Mouse (Mus musculus) CH12.LX (cell line): ENCODE measurements around the gene Fam83f. TPM values are rescaled to one million over a fixed set of nuclear protein-coding genes. Genes with fewer than 3 reads are reported as not detected.
A peak's percentile ranks its signal among the peaks of the same experiment; 100 is the strongest.

ENCODE experiments used
- DNase-seq: peaks from one replicate; pipeline ENCODE4 v3.0.0-alpha.2; 2013; ENCODE audit errors: extremely low read depth
- H3K27ac ChIP-seq: 2 replicates; pipeline ENCODE4 v1.5.1; 2012; ENCODE audit warnings: low read depth, mild to moderate bottlenecking, control low read depth, moderate library complexity; ENCODE audit not compliant: insufficient read depth
- H3K27me3 ChIP-seq: replicated peaks from 2 replicates; pipeline ENCODE3; 2012; ENCODE audit warnings: inconsistent platforms
- H3K36me3 ChIP-seq, 2 experiments: replicated peaks in 1 of 2; 2 replicates each; pipeline versions ENCODE3 to v1.6.1; 2012; ENCODE audit warnings: inconsistent platforms in 1 of 2, low read length in 1 of 2, mild to moderate bottlenecking in 1 of 2, mixed read lengths in 1 of 2, moderate library complexity in 1 of 2; ENCODE audit not compliant: control insufficient read depth in 1 of 2, insufficient read depth in 1 of 2
- H3K4me1 ChIP-seq, 2 experiments: 2 replicates each; pipeline ENCODE4 v1.6.1; 2012; ENCODE audit warnings: inconsistent platforms in 1 of 2, moderate library complexity in 1 of 2; ENCODE audit not compliant: insufficient read depth in 2 of 2, control insufficient read depth in 1 of 2
- H3K4me2 ChIP-seq: 2 replicates; pipeline ENCODE4 v1.6.1; 2012; ENCODE audit warnings: low read depth, mild to moderate bottlenecking, control low read depth; ENCODE audit not compliant: poor library complexity, insufficient read depth, severe bottlenecking
- H3K4me3 ChIP-seq, 3 experiments: fragments of 150-350 bp in 1 of 3; sonication (generic) in 1 of 3; replicated peaks in 1 of 3; 2 replicates each; pipeline versions ENCODE3 to v1.5.1; 2011 to 2012; ENCODE audit warnings: low read depth in 2 of 3, low read length in 2 of 3, mild to moderate bottlenecking in 2 of 3, moderate library complexity in 2 of 3, control low read depth in 1 of 3, improper control_type of control experiment in 1 of 3, inconsistent platforms in 1 of 3, mixed read lengths in 1 of 3; ENCODE audit not compliant: poor library complexity in 1 of 3
- H3K79me2 ChIP-seq: replicated peaks from 2 replicates; pipeline ENCODE4 v1.6.1; 2012; ENCODE audit warnings: mild to moderate bottlenecking, moderate library complexity; ENCODE audit not compliant: control insufficient read depth, poor library complexity, insufficient read depth, severe bottlenecking; ENCODE audit errors: extremely low read depth
- H3K9ac ChIP-seq: 2 replicates; pipeline ENCODE4 v1.6.1; 2012; ENCODE audit warnings: low read depth, mild to moderate bottlenecking, control low read depth, moderate library complexity; ENCODE audit not compliant: insufficient read depth
- H3K9me3 ChIP-seq: replicated peaks from 2 replicates; pipeline ENCODE3; 2012; ENCODE audit warnings: low read length, inconsistent platforms, mixed read lengths
- BHLHE40 ChIP-seq: IDR thresholded peaks from 2 replicates; pipeline ENCODE4 v1.6.1; 2011; ENCODE audit warnings: mild to moderate bottlenecking, low read depth, low read length, improper control_type of control experiment
- CHD2 ChIP-seq: IDR thresholded peaks from 2 replicates; pipeline ENCODE4 v1.6.1; 2011; ENCODE audit warnings: low read length, improper control_type of control experiment
- CTCF ChIP-seq, 2 experiments: IDR thresholded peaks in 1 of 2; conservative IDR thresholded peaks in 1 of 2; 2 replicates each; pipeline ENCODE4 v1.5.1; 2011 to 2012; ENCODE audit warnings: low read depth in 2 of 2, low read length in 2 of 2, improper control_type of control experiment in 1 of 2, inconsistent platforms in 1 of 2, mild to moderate bottlenecking in 1 of 2, moderate library complexity in 1 of 2
- E2F4 ChIP-seq: IDR thresholded peaks from 2 replicates; pipeline ENCODE4 v1.6.1; 2011; ENCODE audit warnings: low read depth, low read length, improper control_type of control experiment; ENCODE audit not compliant: insufficient replicate concordance
- EP300 ChIP-seq: IDR thresholded peaks from 2 replicates; pipeline ENCODE4 v1.6.1; 2011; ENCODE audit warnings: low read length, improper control_type of control experiment
- ETS1 ChIP-seq: conservative IDR thresholded peaks from 2 replicates; pipeline ENCODE4 v1.6.1; 2012; ENCODE audit warnings: low read depth, mild to moderate bottlenecking, inconsistent platforms, low read length, improper control_type of control experiment, moderate library complexity
- HCFC1 ChIP-seq: IDR thresholded peaks from 2 replicates; pipeline ENCODE4 v1.6.1; 2012; ENCODE audit warnings: low read depth, mild to moderate bottlenecking, inconsistent platforms, low read length, improper control_type of control experiment
- IRF4 ChIP-seq: IDR thresholded peaks from 2 replicates; pipeline ENCODE4 v1.6.1; 2014; ENCODE audit warnings: low read depth, mild to moderate bottlenecking, inconsistent platforms, low read length, improper control_type of control experiment
- JUND ChIP-seq: conservative IDR thresholded peaks from 2 replicates; pipeline ENCODE4 v1.6.1; 2011; ENCODE audit warnings: low read depth, low read length, improper control_type of control experiment
- KAT2A ChIP-seq: IDR thresholded peaks from 2 replicates; pipeline ENCODE4 v1.6.1; 2012; ENCODE audit warnings: low read length, improper control_type of control experiment, inconsistent platforms; ENCODE audit not compliant: insufficient replicate concordance
- MAFK ChIP-seq: IDR thresholded peaks from 2 replicates; pipeline ENCODE4 v1.6.1; 2011; ENCODE audit warnings: low read length, improper control_type of control experiment; ENCODE audit not compliant: insufficient replicate concordance
- MAX ChIP-seq: IDR thresholded peaks from 2 replicates; pipeline ENCODE4 v1.6.1; 2011; ENCODE audit warnings: low read length, improper control_type of control experiment
- MAZ ChIP-seq: IDR thresholded peaks from 2 replicates; pipeline ENCODE4 v1.6.1; 2012; ENCODE audit warnings: low read depth, mild to moderate bottlenecking, inconsistent platforms, low read length, improper control_type of control experiment, moderate library complexity
- MEF2A ChIP-seq: IDR thresholded peaks from 2 replicates; pipeline ENCODE4 v1.6.1; 2014; ENCODE audit warnings: low read depth, mild to moderate bottlenecking, inconsistent platforms, low read length, improper control_type of control experiment, borderline replicate concordance
- MYC ChIP-seq: IDR thresholded peaks from 2 replicates; pipeline ENCODE4 v1.6.1; 2011; ENCODE audit warnings: low read depth, mild to moderate bottlenecking, improper control_type of control experiment, low read length
- NELFE ChIP-seq: IDR thresholded peaks from 2 replicates; pipeline ENCODE4 v1.6.1; 2011; ENCODE audit warnings: low read depth, low read length, improper control_type of control experiment
- PAX5 ChIP-seq: IDR thresholded peaks from 2 replicates; pipeline ENCODE4 v1.6.1; 2012; ENCODE audit warnings: low read length, inconsistent platforms, mixed read lengths
- POLR2A ChIP-seq: IDR thresholded peaks from 2 replicates; pipeline ENCODE4 v1.6.1; 2011; ENCODE audit warnings: low read depth, mild to moderate bottlenecking, improper control_type of control experiment, low read length
- POLR2AphosphoS2 ChIP-seq: IDR thresholded peaks from 2 replicates; pipeline ENCODE4 v1.6.1; 2011; ENCODE audit warnings: low read depth, low read length, improper control_type of control experiment
- RAD21 ChIP-seq: IDR thresholded peaks from 2 replicates; pipeline ENCODE4 v1.6.1; 2011; ENCODE audit warnings: low read depth, mild to moderate bottlenecking, low read length, improper control_type of control experiment, moderate library complexity
- SIN3A ChIP-seq: IDR thresholded peaks from 2 replicates; pipeline ENCODE4 v1.6.1; 2012; ENCODE audit warnings: low read length, improper control_type of control experiment, inconsistent platforms
- SMC3 ChIP-seq: IDR thresholded peaks from 2 replicates; pipeline ENCODE4 v1.6.1; 2011; ENCODE audit warnings: low read depth, low read length, improper control_type of control experiment
- TBP ChIP-seq: conservative IDR thresholded peaks from 2 replicates; pipeline ENCODE4 v1.6.1; 2011; ENCODE audit warnings: low read depth, low read length, improper control_type of control experiment
- TCF12 ChIP-seq: IDR thresholded peaks from 2 replicates; pipeline ENCODE4 v1.6.1; 2014; ENCODE audit warnings: low read depth, mild to moderate bottlenecking, inconsistent platforms, low read length, improper control_type of control experiment
- UBTF ChIP-seq: IDR thresholded peaks from 2 replicates; pipeline ENCODE4 v1.6.1; 2012; ENCODE audit warnings: low read depth, mild to moderate bottlenecking, inconsistent platforms, low read length, improper control_type of control experiment, moderate library complexity
- USF1 ChIP-seq: IDR thresholded peaks from 2 replicates; pipeline ENCODE4 v1.6.1; 2014; ENCODE audit warnings: low read depth, mild to moderate bottlenecking, inconsistent platforms, low read length, improper control_type of control experiment
- USF2 ChIP-seq: conservative IDR thresholded peaks from 2 replicates; pipeline ENCODE4 v1.6.1; 2011; ENCODE audit warnings: low read depth, low read length, improper control_type of control experiment
- ZC3H11A ChIP-seq: IDR thresholded peaks from 2 replicates; pipeline ENCODE4 v1.6.1; 2012; ENCODE audit warnings: low read depth, mild to moderate bottlenecking, inconsistent platforms, low read length, improper control_type of control experiment
- ZNF384 ChIP-seq: IDR thresholded peaks from 2 replicates; pipeline ENCODE4 v1.6.1; 2012; ENCODE audit warnings: low read depth, low read length, improper control_type of control experiment, inconsistent platforms
- dilution Hi-C: fragments of 300-500 bp; cut with MboI; formaldehyde crosslinking; loops from 2 replicates; pipeline ENCODE4 v1.14.3; 2020; ENCODE audit warnings: low sequenced_read_pairs; ENCODE audit not compliant: extremely low pct_unique_long_range_greater_than_20kb, extremely low pct_ligation_motif_present
- in situ Hi-C: fragments of 300-500 bp; cut with MboI; formaldehyde crosslinking; loops from 3 replicates; pipeline ENCODE4 v1.14.3; 2019; ENCODE audit warnings: low sequenced_read_pairs, low pct_ligation_motif_present, low pct_unique_long_range_greater_than_20kb, mixed read lengths
- polyA plus RNA-seq: library from polyadenylated mRNA; unstranded; fragments of >175 nt; gene quantifications from 2 replicates; pipeline ENCODE4 v1.2.1, GENCODE M21; 2012; ENCODE audit warnings: low read depth; ENCODE audit not compliant: insufficient read length
- total RNA-seq, 2 experiments: library from RNA; depleted of rRNA; stranded (reverse); fragments of 300-350 nt in 1 of 2; fragments of >200 nt in 1 of 2; gene quantifications; 2 replicates each; pipeline ENCODE4 v1.2.3; 2012 to 2014

Fam83f gene
- total and polyA plus RNA-seq, 3 experiments: 0.08 to 0.27 (median 0.20) TPM

DNA sequence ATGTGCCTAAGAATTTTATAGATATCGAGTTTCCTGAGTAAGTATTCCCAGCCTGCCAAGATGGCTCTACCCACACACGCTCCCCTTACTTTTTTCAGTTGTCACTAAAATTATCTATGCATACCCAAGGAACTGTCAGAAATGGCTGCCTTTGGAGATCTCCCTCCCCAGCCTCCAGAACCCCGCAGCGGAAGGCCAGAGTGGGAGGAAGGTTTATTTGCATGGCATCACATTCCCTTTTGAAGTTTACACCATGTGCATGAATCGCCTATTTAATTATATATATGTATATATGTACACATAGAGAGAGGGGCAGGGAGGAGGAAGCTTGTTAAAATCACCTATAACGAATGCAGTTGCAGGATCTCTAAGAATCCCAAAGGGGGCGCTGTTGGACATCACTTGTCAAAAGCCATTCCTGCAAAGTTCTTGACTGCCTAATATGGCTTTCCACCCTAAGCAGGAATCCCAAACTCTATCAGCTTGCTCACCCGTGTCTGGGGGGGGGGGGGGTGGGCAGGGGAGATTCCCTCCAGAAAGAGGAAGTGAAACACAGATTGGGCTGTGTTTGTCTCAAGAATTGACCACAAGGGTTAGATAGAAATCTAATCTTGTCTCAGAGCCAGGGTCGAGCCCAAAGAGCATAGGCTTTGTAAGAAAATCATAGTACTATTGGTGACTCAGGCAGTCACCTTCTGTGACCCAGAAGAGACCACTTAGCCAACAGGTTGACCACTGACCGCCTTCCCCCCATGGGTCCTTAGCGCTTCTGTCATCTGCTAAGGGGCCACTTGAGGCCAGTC, 37.1 kb upstream of the Fam83f start:
- Histone ChIP-seq H3K9ac (no peak overlapping the region), H3K4me3 (no peak overlapping the region), H3K9me3 (no peaks in the 10 kb centered on the region), H3K79me2 (no peaks in the 10 kb centered on the region), H3K4me1 (peaks cover 12 to 62% of the 10 kb centered on the region in 2 experiments), H3K27ac (no peak overlapping the region), H3K27me3 (no peaks in the 10 kb centered on the region), H3K4me2 (peak overlapping the region; percentile 69), H3K36me3 (peaks cover 0 to 15% of the 10 kb centered on the region in 2 experiments)
- TF ChIP-seq RAD21 (peak; percentile 89), MEF2A (peak; percentile 86; the same call in 1 of the 2 replicates), ZC3H11A (peak; percentile 40; the same call in 1 of the 2 replicates), PAX5 (no peak), NELFE (peak; percentile 26; the same call in 1 of the 2 replicates), USF1 (no peak), POLR2AphosphoS2 (no peak), CTCF (conservative IDR thresholded peaks at IDR 0.05 in 1 of 2, IDR thresholded peaks at IDR 0.05 in 1 of 2; ENCODE audit: low read depth in 2 of 2, low read length in 2 of 2) (peak; percentile 71 to 89), IRF4 (peak; percentile 95), MAZ (peak; percentile 72; the same call in 1 of the 2 replicates), USF2 (no peak), MAX (0 out of 2 replicates have a peak, but pooled peaks have one; percentile 14), JUND (no peak), CHD2 (peak; percentile 48), TCF12 (peak; percentile 60), UBTF (no peak), E2F4 (no peak), TBP (no peak), MAFK (peak; percentile 78), MYC (0 out of 2 replicates have a peak, but pooled peaks have one; percentile 32), HCFC1 (no peak), ETS1 (peak; percentile 90), SIN3A (0 out of 2 replicates have a peak, but pooled peaks have one; percentile 31), POLR2A (no peak), ZNF384 (no peak), SMC3 (peak; percentile 84), BHLHE40 (peak; percentile 48; the same call in 1 of the 2 replicates), KAT2A (no peak), EP300 (peak; percentile 87)
- in situ Hi-C loops: loop anchor here (5.0 to 25.0 kb wide), 3 partner anchors 48 to 370 kb away; partner anchors contain the start of gene Rps19bp1
- DNase-seq: peak; percentile 98
- dilution Hi-C loops: no loop called here
